Mouse (Mus musculus) embryo, embryonic 10 days (tissue): Measurements from ENCODE around the gene Tspear.
"Not testable (repeated sequence)": the region's sequence is repeated elsewhere in the genome, so short reads cannot be mapped to it uniquely, and the experiment has no call there.

Experiments used
- DNase-seq: peaks from one replicate; pipeline ENCODE4 v3.0.0-alpha.2; 2015; ENCODE audit warnings: low spot score

Tspear gene

DNA sequence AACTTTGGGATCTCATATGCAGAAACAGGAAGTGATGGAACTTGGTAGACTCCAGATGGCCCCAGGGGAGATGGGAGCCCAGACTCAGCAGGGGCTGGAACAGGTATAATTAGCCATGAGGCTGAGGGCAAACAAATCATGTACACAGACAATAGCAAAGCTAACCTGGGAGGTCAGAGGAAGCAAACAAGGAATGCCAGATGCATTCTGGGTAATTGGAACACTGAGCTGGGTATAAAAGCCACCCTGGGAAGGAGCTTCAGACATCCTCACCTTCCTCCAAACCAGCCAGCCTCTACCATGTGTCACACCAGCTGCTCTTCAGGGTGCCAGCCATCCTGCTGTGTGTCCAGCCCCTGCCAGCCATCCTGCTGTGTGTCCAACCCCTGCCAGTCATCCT is 24.8 kb downstream of the Tspear start, which contains the start of gene Gm10024:
Gene Gm10024 (plus strand): TSS at position 301 of the 400 bp plus-strand sequence.
- DNase-seq: not testable (repeated sequence)

DNA sequence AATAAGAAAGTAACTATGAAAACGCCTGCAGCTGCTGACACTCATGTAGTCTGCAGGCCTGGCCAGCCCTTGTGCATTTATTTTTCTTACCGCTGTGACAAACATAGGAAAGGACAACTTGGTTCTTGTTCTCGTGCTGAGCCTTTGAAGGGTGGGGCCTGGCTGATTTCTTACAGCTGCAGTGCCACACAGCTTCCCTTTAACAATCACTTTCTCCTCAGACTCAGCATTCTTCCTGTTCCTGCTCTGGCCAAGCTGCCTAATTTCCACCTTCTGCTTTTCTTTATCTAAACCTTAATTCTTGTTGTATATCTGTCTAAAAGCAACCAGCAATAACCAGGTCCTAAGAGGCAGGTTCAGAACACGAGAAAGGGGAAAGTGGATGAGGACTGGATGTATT is 27.4 kb downstream of the Tspear start:
- DNase-seq: no peak

DNA sequence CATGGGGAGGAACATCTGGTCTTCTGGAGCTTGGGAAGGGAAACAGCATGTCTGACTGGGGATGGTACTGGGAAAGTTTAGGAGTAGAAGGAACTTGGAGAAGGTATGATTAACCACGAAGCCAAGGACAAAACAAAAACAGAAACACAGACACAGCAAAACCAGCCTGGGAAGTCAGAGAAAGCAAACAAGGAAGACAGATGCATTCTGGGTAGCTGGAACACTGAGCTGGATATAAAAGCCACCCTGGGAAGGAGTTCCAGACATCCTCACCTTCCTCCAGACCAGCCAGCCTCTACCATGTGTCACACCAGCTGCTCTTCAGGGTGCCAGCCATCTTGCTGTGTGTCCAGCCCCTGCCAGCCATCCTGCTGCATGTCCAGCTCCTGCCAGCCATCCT is 29.1 kb downstream of the Tspear start, which contains the start of gene Gm10142:
Gene Gm10142 (plus strand): TSS at position 301 of the 400 bp plus-strand sequence.
- no peak for DNase-seq

DNA sequence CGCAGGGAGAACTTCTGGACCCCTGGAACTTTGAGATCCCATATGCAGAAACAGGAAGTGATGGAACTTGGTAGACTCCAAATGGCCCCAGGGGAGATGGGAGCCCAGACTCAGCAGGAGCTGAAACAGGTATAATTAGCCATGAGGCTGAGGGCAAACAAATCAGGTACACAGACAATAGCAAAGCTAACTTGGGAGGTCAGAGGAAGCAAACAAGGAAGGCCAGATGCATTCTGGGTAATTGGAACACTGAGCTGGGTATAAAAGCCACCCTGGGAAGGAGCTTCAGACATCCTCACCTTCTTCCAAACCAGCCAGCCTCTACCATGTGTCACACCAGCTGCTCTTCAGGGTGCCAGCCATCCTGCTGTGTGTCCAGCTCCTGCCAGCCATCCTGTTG is 33.9 kb downstream of the Tspear start, which contains the start of gene Krtap12-1:
Gene Krtap12-1 (plus strand): TSS at position 301 of the 400 bp plus-strand sequence.
- DNase-seq: not testable (repeated sequence)

DNA sequence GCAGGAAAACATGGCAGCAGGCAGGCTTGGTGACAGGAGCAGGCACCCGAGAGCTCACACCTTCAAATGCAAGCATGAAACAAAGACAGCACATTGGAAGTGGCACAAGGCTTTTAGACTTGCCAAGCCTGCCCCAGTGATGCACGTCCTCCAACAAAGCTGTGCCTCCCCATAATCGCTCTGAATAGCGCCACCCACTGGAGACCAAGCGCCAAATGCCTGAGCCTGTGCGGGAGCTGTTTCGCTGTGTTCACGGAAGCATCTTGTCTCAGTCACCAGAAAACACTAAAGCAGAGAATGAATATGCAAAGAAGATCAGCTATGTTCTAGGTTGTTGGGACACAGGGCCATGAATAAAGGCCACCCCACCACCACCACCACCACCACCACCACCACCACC is 38.5 kb downstream of the Tspear start:
- peak; percentile 12 for DNase-seq

DNA sequence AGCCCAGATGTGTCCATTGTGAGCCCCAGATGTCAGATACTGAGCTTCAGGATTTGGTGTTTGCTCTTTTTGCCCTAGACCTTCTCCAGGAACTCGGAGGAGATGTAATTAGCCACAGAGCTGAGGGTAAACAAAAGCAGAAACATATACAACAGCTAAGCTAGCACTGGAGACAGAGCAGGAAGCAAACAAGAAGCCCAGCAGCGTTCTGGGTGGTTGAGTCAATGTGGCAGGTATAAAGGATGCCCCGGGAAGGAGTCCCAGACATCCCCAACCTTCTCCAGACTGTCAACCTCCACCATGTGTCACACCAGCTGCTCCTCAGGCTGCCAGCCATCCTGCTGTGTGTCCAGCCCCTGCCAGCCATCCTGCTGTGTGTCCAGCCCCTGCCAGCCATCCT is 39.8 kb downstream of the Tspear start, which contains the start of gene Gm10100:
Gene Gm10100 (plus strand): TSS at position 301 of the 400 bp plus-strand sequence.
- DNase-seq: no peak

DNA sequence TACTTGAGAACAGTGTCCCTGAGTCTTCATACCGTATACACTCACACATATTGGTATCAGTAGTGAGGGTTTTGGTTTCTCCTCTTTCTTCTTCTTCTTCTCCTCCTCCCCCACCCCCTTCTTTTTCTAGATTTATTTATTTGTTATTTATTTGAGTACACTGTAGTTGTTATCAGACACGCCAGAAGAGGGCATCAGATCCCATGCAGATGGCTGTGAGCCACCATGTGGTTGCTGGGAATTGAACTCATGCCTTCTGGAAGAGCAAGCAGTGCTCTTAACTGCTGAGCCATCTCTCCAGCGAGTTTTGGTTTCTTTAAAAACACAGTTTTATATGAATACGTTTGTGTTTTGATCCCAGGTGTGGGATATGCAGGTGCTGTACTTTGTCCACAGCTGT is 41.9 kb downstream of the Tspear start:
- DNase-seq: no peak

DNA sequence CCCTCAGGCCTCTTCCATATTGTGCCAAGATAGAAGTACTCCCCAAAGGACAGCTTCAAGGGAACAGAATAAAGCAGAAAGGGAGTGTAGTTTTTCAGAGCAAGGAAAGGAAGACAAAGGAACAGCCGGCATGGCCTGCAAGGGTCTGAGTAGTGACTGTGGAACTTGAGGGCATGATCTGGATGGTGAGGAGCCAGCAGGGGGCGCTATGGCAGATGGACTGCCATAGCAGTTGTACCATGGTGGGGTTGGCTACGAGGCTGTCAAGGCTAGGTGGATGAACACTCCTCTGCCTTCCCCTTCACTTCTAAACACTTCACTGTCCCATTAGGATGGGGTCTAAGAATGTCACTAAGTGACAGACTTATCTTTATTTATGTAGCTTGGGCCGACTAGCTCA is 42.9 kb downstream of the Tspear start:
- DNase-seq: peak; percentile 45

DNA sequence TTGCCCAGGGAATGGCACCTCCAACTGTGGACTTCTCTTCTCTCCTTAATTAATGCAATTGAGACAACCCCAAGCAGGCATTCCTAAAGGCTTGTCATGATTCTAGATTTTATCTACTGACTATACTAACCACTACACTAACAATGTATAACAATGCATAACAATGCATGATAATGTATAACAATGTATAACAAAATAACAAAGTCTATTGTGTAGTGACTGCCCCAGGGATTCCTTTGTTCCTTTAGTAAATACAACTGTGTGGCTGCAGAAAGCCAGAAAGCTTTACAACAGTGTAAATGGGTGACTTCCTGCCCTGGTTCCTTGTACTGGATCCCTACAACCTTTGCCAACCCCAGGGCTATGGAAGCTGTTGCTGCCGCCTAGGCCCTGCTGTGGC is 49.6 kb downstream of the Tspear start:
- DNase-seq: no peak

DNA sequence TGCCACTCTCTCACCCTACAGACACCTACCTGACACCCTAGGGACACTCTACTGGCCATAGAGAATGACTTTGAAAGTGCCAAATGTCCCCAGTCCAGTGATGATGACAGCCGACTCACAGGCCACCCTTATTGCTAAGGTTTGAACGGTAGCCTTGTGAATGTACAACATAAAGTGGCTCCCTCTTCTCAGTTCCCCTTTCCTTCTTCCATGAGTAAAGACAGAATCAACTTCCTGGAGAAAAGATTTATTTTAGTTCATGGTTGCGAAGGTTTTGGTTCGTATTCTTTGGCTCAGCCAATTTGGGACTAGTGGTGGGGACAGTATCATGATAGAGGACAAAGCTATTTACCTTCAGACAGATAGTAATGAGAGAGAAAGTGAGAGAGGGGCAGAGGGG is 52.6 kb downstream of the Tspear start:
- no peak for DNase-seq

DNA sequence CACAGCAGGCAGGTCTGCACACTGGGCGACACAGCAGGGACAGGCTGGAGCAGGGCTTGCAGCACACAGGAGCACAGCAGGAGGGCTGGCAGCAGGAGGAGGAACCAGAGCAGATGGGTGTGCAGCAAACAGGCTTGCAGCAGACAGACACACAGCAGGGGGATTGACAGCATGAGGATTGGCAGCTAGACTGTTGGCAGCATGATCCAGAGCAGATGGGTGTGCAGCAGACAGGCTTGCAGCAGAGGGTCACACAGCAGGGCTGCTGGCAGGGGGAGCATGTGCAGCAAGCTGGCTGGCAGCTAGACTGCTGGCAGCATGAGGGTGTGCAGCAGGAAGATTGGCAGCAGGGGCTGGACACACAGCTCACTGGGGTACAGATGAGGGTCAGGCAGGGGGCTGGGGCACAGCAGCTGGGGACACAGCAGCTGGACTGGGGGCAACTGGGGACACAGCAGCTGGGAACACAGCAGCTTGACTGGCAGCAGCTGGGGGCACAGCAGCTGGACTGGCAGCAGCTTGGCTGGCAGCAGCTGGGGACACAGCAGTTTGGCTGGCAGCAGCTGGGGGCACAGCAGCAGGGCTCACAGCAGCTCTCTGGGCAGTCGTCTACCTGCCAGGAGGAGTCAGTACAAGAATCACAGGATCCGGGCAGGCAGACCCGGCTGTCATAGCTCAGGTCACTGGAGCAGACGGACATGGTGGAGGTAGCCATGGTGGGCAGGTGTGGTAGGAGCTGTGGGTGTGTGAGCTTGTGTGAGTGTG is 55.7 kb downstream of the Tspear start, which contains the start of gene Gm18596:
Gene Gm18596 (minus strand): TSS at position 715 of the 765 bp plus-strand sequence.
- not testable (repeated sequence) for DNase-seq

DNA sequence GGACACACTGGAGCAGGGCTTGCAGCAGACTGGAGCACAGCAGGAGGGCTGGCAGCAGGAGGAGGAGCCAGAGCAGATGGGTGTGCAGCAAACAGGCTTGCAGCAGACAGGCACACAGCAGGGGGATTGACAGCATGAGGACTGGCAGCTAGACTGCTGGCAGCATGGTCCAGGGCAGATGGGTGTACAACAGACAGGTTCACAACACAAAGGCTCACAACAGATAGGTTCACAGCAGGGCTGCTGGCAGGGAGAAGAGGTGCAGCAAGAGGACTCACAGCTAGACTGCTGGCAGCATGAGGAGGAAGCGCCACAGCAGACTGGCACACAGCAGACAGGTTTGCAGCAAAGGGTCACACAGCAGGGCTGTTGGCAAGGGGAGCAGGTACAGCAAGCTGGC is 64.3 kb downstream of the Tspear start:
- DNase-seq: not testable (repeated sequence)

DNA sequence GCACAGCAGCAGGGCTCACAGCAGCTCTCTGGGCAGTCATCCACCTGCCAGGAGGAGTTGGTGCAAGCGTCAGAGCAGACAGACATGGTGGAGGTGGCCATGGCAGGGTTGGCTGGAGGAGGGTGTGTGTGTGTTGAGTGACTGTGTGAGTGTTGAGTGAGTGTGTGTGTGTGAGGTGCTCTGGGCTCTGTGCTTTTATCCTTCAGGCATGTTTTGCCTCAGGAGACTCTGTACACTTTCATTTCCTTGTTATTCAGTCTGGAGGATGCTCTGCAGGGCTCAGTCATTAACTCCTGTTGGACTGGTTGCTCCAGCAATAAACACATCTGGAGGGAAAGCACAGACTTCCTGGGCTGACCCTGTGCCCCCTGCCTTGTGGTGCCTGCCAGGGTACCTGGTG is 64.9 kb downstream of the Tspear start, which contains the start of gene Gm9736:
Gene Gm9736 (minus strand): TSS at position 101 of the 400 bp plus-strand sequence.
- DNase-seq: not testable (repeated sequence)

DNA sequence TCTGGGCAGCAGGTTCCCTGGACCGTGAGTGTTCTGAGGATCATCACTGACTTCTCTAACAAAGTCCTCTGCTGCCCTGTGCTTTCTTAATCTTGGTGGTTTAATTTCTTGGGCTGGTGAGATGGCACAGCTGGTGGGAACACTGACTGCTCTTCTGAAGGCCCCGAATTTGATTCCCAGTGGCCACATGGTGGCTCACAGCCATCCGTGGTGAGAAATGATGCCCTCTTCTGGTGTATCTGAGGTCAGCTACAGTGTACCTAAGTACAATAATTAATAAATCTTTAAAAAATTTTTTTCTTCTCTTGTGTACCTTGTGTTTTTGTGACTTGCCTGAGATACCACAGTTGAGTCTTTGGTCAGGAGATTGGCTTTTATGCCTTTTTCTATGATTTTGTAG is 65.9 kb downstream of the Tspear start:
- DNase-seq: not testable (repeated sequence)

DNA sequence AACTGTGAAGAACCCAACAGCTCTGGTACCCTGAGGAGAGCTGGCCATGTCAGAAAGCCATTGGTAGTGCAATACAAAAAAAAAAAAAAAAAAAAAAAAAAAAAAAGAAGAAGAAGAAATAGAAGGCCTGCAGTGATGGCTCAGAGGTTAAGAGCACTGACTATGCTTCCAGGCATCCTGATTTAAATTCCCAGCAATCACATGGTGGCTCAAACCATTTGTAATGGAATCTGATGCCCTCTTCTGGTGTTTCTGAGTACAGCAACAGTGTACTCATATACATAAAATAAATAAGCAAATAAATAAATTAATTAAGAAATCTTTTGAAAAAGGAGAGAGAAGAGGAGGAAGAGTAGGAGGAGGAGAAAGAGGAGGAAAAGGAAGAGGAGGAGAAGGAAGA is 67.1 kb downstream of the Tspear start:
- DNase-seq: no peak

DNA sequence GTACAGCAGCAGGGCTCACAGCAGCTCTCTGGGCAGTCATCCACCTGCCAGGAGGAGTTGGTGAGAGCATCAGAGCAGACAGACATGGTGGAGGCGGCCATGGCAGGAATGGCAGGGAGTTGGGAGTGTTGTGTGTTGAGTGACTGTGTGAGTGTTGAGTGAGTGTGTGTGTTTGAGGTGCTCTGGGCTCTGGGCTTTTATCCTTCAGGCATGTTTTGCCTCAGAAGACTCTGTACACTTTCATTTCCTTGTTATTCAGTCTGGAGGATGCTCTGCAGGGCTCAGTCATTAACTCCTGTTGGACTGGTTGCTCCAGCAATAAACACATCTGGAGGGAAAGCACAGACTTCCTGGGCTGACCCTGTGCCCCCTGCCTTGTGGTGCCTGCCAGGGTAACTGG is 73.2 kb downstream of the Tspear start, which contains the start of gene Gm3233:
Gene Gm3233 (minus strand): TSS at position 101 of the 400 bp plus-strand sequence.
- DNase-seq: not testable (repeated sequence)

DNA sequence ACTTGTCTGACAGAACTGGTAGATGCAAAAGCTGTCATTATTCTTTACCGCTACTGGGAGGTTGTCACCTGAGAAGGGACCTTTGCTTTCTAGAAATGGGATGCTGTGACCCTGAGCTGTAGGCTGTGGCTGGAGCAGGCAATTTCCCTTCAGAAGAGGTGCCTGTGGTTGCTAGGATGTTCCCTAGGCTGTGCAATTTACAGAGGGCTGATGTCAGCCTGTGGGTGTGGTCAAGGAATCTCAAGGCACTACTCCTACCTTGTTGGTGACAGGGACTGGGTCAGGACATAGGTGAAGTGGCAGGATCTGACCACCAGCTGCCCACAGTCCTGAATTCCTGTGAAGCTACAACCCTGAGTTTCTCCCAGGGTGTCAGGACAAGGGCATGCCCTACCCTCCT is 83.4 kb downstream of the Tspear start:
- DNase-seq: no peak

DNA sequence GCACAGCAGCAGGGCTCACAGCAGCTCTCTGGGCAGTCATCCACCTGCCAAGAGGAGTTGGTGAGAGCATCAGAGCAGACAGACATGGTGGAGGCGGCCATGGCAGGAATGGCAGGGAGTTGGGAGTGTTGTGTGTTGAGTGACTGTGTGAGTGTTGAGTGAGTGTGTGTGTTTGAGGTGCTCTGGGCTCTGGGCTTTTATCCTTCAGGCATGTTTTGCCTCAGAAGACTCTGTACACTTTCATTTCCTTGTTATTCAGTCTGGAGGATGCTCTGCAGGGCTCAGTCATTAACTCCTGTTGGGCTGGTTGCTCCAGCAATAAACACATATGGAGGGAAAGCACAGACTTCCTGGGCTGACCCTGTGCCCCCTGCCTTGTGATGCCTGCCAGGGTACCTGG is 84.9 kb downstream of the Tspear start, which contains the start of gene Gm3238:
Gene Gm3238 (minus strand): TSS at position 101 of the 400 bp plus-strand sequence.
- not testable (repeated sequence) for DNase-seq

DNA sequence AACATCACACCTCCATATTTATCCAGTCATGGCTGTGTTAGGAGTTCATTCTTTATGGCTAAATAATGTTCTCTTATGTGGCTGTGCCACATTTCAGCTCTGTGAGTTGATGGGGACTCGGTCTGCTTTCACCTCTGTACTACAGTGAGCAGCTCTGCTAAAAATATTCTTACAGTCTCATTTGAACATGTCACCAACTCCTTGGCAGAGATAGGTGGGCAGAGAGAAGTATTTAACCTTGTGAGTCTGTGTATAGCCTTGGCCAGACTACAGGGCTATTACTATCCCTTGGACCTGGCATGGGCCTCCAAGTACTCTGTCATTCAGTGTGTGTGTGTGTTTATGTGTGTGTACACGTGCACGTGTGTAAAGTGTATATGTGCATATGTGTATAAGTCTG is 85.8 kb downstream of the Tspear start:
- DNase-seq: not testable (repeated sequence)

DNA sequence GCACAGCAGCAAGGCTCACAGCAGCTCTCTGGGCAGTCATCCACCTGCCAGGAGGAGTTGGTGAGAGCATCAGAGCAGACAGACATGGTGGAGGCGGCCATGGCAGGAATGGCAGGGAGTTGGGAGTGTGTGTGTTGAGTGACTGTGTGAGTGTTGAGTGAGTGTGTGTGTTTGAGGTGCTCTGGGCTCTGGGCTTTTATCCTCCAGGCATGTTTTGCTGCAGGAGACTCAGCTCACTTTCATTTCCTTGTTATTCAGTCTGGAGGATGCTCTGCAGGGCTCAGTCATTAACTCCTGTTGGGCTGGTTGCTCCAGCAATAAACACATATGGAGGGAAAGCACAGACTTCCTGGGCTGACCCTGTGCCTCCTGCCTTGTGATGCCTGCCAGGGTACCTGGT is 90.5 kb downstream of the Tspear start, which contains the start of gene Gm7138:
Gene Gm7138 (minus strand): TSS at position 101 of the 400 bp plus-strand sequence.
- DNase-seq: not testable (repeated sequence)

DNA sequence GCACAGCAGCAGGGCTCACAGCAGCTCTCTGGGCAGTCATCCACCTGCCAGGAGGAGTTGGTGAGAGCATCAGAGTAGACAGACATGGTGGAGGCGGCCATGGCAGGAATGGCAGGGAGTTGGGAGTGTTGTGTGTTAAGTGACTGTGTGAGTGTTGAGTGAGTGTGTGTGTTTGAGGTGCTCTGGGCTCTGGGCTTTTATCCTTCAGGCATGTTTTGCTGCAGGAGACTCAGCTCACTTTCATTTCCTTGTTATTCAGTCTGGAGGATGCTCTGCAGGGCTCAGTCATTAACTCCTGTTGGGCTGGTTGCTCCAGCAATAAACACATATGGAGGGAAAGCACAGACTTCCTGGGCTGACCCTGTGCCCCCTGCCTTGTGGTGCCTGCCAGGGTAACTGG is 96.1 kb downstream of the Tspear start, which contains the start of gene Gm3250:
Gene Gm3250 (minus strand): TSS at position 101 of the 400 bp plus-strand sequence.
- DNase-seq: not testable (repeated sequence)

DNA sequence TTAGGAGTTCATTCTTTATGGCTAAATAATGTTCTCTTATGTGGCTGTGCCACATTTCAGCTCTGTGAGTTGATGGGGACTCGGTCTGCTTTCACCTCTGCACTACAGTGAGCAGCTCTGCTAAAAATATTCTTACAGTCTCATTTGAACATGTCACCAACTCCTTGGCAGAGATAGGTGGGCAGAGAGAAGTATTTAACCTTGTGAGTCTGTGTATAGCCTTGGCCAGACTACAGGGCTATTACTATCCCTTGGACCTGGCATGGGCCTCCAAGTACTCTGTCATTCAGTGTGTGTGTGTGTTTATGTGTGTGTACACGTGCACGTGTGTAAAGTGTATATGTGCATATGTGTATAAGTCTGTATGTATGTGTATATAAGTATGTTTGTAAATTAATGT is 97.0 kb downstream of the Tspear start:
- not testable (repeated sequence) for DNase-seq

DNA sequence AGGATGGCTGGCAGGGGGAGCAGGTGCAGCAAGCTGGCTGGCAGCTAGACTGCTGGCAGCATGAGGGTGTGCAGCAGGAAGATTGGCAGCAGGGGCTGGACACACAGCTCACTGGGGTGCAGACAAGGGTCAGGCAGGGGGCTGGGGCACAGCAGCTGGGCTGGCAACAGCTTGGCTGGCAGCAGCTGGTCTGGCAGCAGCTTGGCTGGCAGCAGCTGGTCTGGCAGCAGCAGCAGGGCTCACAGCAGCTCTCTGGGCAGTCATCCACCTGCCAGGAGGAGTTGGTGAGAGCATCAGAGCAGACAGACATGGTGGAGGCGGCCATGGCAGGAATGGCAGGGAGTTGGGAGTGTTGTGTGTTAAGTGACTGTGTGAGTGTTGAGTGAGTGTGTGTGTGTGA is 101.5 kb downstream of the Tspear start, which contains the start of gene Gm7137:
Gene Gm7137 (minus strand): TSS at position 325 of the 400 bp plus-strand sequence.
- not testable (repeated sequence) for DNase-seq
